Mouse (Mus musculus): Measurements from ENCODE around the gene Msh5. TPM values are rescaled to one million over a fixed set of nuclear protein-coding genes. Genes with fewer than 3 reads are reported as not detected.
A peak's percentile ranks its signal among the peaks of the same experiment; 100 is the strongest.

Gene Msh5
- total RNA-seq (2012; rRNA removed): 2.7 and 3.2 TPM in 2 replicates

DNA sequence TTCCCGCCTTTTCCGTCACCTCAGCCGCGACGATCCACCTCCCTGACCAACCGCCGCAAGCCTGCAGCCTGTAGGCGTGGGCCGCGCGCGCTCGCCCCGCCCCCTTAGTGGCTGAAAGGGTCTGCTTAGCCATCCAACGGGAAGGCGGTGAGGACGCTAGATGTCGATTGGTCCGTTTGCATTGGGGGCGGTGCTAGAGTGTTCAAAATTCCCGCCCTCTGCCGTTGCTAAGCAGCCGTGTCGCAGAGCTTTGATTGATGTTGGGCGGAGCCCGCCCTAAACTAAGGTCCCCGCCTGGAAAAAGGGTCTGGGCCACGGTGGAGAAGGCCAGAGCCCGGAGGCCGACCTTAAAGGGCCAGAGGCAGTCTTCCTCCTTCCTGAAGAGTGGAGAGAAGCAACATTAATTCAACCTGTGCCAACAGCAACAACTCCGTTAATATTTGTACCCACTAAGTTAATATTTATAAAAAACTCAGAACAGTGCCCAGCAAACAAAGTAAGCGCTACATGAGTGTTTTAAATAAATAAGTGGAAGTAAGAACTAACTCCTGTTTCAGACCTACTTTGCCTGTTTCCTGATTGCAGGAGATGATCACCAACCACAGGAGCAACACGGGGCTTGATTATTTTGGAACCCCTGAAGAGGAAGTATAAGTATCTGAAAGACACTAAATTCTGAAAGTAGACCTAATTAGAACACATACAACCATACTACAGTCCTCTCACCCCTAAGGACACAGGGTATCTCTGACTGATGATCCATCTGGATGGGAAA lies at the start of gene Msh5:
Gene Msh5, minus strand, starts transcription at position 65 of the 775 bp plus-strand sequence.
- Histone ChIP-seq H3K36me3 (ENCODE audit: control insufficient read depth, insufficient read depth, low read length, poor library complexity, severe bottlenecking) (no peaks in the 10 kb centered on the region), H3K27ac (ENCODE audit: insufficient read depth, low read depth, low read length, poor library complexity, severe bottlenecking) (no peak within 1 kb of the TSS), H3K4me3 (ENCODE audit: insufficient read depth in 1 of 2, low read depth in 1 of 2, low read length in 2 of 2, poor library complexity in 1 of 2, severe bottlenecking in 1 of 2) (peak within 1 kb of the TSS; percentile 66 to 78), H3K4me1 (ENCODE audit: control insufficient read depth in 2 of 2, insufficient read depth in 2 of 2, low read length in 2 of 2, poor library complexity in 1 of 2) (peaks cover 0 to 16% of the 10 kb centered on the region in 2 experiments), H3K9me3 (ENCODE audit: control insufficient read depth, insufficient read depth, low read depth, low read length) (no peaks in the 10 kb centered on the region), H3K9ac (ENCODE audit: insufficient read depth, low read depth, low read length, poor library complexity, severe bottlenecking) (peak within 1 kb of the TSS; percentile 91)
- in situ Hi-C loops (cut with MboI; ENCODE audit: low sequenced_read_pairs in 2 of 2, unreplicated experiment in 2 of 2): no loop called here
- no peak for TF ChIP-seq HCFC1 (IDR thresholded peaks at IDR 0.05; ENCODE audit: borderline replicate concordance, insufficient read depth, low read length)
- no peak for TF ChIP-seq MAFK (IDR thresholded peaks at IDR 0.05; ENCODE audit: insufficient read depth, low read depth, low read length)
- TF ChIP-seq ZC3H11A (IDR thresholded peaks at IDR 0.05; ENCODE audit: borderline replicate concordance, low read depth, low read length): no peak
- no peak for TF ChIP-seq ZNF384 (IDR thresholded peaks at IDR 0.05; ENCODE audit: low read depth, low read length)
- 0 out of 2 replicates have a peak, but pooled peaks have one; percentile 17 for TF ChIP-seq CHD2 (IDR thresholded peaks at IDR 0.05; ENCODE audit: low read depth, low read length)
- DNase-seq (ENCODE audit: low read depth, low spot score): peak; percentile 100

DNA sequence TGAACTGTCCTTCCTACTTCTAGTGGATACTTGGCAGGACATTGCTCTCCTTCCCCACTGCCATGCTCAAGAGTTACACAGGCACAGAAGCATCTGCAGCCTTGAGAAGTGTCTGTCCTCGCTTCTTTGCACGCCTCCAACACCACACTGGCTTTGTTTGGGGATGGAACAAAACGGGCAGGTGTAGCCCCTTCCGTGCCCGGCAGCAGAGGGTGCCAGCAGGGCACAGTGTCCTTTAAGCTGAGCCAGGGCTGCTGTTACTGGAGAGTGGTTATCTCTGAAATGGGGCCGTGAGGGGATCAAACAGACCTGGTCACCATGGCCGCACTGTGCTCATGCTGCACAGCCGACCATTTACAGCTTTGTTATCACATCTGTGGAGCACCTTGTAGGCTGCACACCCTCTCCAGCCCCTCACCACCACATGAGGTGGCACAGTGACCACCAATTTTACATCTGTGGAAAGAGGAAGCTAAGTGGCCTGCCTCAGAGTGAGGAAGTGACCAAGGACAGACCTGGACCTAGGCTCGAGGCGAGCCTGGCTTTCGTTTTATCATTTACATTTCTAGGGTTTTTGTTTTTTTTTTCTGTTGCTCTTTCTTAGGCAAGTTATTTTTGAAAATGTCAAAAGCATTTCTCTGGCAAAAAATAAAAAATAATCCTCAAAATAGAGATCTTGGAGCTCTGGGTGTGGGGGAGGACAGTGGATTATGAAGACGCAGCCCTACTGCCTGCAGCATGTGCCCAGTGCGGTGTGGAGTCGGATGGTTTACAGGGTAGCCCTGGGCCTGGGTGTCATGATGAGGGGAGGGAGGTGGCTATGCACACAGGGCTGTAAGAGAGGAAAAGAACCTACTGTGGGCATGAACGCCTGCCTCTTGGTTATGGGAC lies 48.2 kb upstream of the Msh5 start:
- Histone ChIP-seq H3K27ac (ENCODE audit: insufficient read depth, low read depth, low read length, poor library complexity, severe bottlenecking) (no peak overlapping the region), H3K4me1 (ENCODE audit: control insufficient read depth in 2 of 2, insufficient read depth in 2 of 2, low read length in 2 of 2, poor library complexity in 1 of 2) (peaks cover 0 to 4% of the 10 kb centered on the region in 2 experiments; a peak in 1 of 4 replicates), H3K36me3 (ENCODE audit: control insufficient read depth, insufficient read depth, low read length, poor library complexity, severe bottlenecking) (peaks cover 16% of the 10 kb centered on the region; the same call in 1 of the 2 replicates), H3K9me3 (ENCODE audit: control insufficient read depth, insufficient read depth, low read depth, low read length) (no peaks in the 10 kb centered on the region), H3K9ac (ENCODE audit: insufficient read depth, low read depth, low read length, poor library complexity, severe bottlenecking) (no peak overlapping the region), H3K4me3 (ENCODE audit: insufficient read depth in 1 of 2, low read depth in 1 of 2, low read length in 2 of 2, poor library complexity in 1 of 2, severe bottlenecking in 1 of 2) (no peak overlapping the region)
- TF ChIP-seq ZC3H11A (IDR thresholded peaks at IDR 0.05; ENCODE audit: borderline replicate concordance, low read depth, low read length) (no peak), ZNF384 (IDR thresholded peaks at IDR 0.05; ENCODE audit: low read depth, low read length) (no peak), CHD2 (IDR thresholded peaks at IDR 0.05; ENCODE audit: low read depth, low read length) (no peak), HCFC1 (IDR thresholded peaks at IDR 0.05; ENCODE audit: borderline replicate concordance, insufficient read depth, low read length) (no peak), MAFK (IDR thresholded peaks at IDR 0.05; ENCODE audit: insufficient read depth, low read depth, low read length) (no peak)
- DNase-seq (ENCODE audit: low read depth, low spot score): no peak
- in situ Hi-C loops (cut with MboI; ENCODE audit: low sequenced_read_pairs in 2 of 2, unreplicated experiment in 2 of 2): no loop called here

DNA sequence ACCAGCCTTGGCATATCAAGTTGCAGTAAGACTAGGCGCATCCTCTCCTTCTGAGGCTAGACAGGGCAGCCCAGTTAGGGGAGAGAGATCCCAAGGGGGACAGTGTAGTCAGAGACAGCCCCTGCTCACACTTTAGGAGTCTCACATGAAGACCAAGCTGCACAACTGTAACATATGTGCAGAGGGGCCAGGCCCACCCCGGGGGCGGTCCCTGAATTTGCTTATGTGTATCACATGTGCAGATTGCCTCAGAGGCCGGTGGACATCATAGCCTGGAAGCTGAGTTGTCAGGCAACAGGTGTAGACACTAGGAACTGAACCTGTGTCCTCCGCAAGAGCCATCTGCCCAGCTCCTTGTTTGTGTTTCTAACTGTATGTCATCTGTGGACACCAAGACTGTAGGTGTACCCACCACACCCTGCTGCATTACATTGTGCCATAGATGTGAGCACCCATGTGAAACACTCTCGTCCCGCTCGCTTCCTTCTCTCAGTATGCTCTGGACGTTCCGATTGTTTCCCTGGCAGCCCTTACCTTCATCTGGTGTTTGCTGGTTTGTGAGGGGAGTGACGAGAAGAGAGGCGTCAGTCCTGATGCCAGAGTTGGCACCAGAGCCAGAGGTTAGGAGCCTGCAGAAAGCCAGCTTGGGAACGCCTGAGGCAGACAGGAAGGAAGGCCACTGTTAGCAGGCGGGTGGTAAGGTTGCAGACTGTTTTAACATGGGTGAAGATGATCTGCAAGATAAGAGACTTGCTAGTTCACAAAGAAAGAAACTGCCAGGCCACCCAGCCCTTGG lies 46.1 kb upstream of the Msh5 start:
- DNase-seq (ENCODE audit: low read depth, low spot score): no peak
- no peaks in the 10 kb centered on the region for H3K9me3 ChIP-seq (ENCODE audit: control insufficient read depth, insufficient read depth, low read depth, low read length)
- peaks cover 0 to 2% of the 10 kb centered on the region in 2 experiments; a peak in 1 of 4 replicates for H3K4me1 ChIP-seq (ENCODE audit: control insufficient read depth in 2 of 2, insufficient read depth in 2 of 2, low read length in 2 of 2, poor library complexity in 1 of 2)
- H3K9ac ChIP-seq (ENCODE audit: insufficient read depth, low read depth, low read length, poor library complexity, severe bottlenecking): no peak overlapping the region
- peaks cover 12% of the 10 kb centered on the region; the same call in 1 of the 2 replicates for H3K36me3 ChIP-seq (ENCODE audit: control insufficient read depth, insufficient read depth, low read length, poor library complexity, severe bottlenecking)
- in situ Hi-C loops (cut with MboI; ENCODE audit: low sequenced_read_pairs in 2 of 2, unreplicated experiment in 2 of 2): no loop called here
- TF ChIP-seq ZC3H11A (IDR thresholded peaks at IDR 0.05; ENCODE audit: borderline replicate concordance, low read depth, low read length): no peak
- TF ChIP-seq HCFC1 (IDR thresholded peaks at IDR 0.05; ENCODE audit: borderline replicate concordance, insufficient read depth, low read length): no peak
- no peak for TF ChIP-seq MAFK (IDR thresholded peaks at IDR 0.05; ENCODE audit: insufficient read depth, low read depth, low read length)
- TF ChIP-seq CHD2 (IDR thresholded peaks at IDR 0.05; ENCODE audit: low read depth, low read length): no peak
- no peak for TF ChIP-seq ZNF384 (IDR thresholded peaks at IDR 0.05; ENCODE audit: low read depth, low read length)
- no peak overlapping the region for H3K4me3 ChIP-seq (ENCODE audit: insufficient read depth in 1 of 2, low read depth in 1 of 2, low read length in 2 of 2, poor library complexity in 1 of 2, severe bottlenecking in 1 of 2)
- no peak overlapping the region for H3K27ac ChIP-seq (ENCODE audit: insufficient read depth, low read depth, low read length, poor library complexity, severe bottlenecking)
